Mouse (Mus musculus) inflammation-experienced regulatory T-cells, adult 16 weeks (primary cell): ENCODE measurements around the gene Olfr348. TPM values are rescaled to one million over a fixed set of nuclear protein-coding genes. Genes with fewer than 3 reads are reported as not detected.

Source experiments
- polyA plus RNA-seq: library from polyadenylated mRNA; unstranded; fragments of 100-300 nt; shearing (Covaris generic); gene quantifications from one replicate; pipeline ENCODE4 v1.2.1, GENCODE M21; 2017

Olfr348 gene
- polyA plus RNA-seq: not detected

DNA sequence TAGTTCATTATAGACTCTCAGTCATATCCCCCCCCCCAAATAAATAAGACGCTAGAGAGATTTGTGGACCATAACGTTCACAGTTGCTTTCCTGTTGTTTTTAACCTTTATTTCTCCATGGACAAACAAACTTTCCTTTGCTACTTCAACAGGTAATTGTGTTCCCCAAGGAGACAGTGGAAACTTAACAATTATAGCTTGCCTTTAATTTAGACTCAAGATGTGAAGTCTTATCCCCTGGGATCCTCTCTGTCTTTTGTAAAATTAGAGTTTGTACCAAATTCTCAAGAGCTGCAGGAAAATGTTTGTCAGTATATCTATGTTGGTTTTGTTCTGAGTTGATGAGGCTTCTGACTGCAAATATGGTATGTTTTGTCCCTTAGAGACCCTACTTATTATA, at the start of gene Olfr348:
Olfr348 (plus strand) TSS at position 301 of the 400 bp plus-strand sequence.

DNA sequence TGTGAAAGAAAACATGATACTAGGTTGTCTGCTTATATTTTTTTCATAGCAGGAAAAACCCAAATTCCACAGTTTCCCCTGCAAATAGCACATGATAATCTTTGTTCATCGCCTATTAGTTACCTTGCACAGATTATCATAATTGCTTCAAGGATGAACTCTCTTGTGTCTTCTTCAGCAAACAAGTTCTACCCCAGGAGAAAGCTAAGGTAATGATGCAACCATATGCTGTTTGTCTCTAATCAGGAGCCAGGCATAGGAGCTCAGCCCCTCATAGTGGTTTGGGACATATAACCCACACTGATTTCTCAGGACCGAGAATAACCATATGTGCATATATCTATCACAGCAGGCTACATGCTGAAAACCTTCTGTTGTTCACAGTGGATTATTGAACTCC, 6.2 kb downstream of the Olfr348 start, which contains the start of gene Olfr50:
Olfr50 (plus strand) TSS at position 301 of the 400 bp plus-strand sequence.

DNA sequence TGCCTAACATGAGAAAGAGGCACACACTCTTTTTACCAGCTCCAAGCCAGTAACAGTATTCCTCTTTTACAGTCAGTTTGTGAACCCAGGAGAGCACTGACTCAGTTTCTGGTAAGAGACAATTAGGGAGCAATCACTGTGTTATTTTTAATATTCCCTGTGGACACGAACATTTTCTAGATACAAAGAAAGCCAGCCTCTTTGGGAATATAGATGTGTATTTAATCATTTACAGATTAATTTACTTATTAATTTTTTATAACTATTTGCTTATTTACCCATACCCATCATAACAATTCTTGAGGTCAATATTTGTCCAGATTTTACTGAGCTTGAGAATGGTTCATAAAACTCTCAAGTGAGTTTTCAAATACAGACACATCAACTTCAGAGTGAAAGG, 32.9 kb downstream of the Olfr348 start, which contains the start of gene Olfr3:
Olfr3 (minus strand) TSS at position 101 of the 400 bp plus-strand sequence.

Other genes with a start within 250 kb of the Olfr348 start
- not detected for gene Olfr344, start 217.6 kb upstream of the Olfr348 start, polyA plus RNA-seq
- gene Olfr345, start 144.2 kb upstream of the Olfr348 start, polyA plus RNA-seq: not detected
- gene Olfr346, start 98.5 kb upstream of the Olfr348 start, polyA plus RNA-seq: not detected
- gene Olfr347, start 52.4 kb upstream of the Olfr348 start, polyA plus RNA-seq: not detected
- not detected for gene Olfr50, start 6.3 kb downstream of the Olfr348 start, polyA plus RNA-seq
- not detected for gene Olfr3, start 32.8 kb downstream of the Olfr348 start, polyA plus RNA-seq
- not detected for gene Olfr350, start 62.0 kb downstream of the Olfr348 start, polyA plus RNA-seq
- gene Olfr351, start 78.4 kb downstream of the Olfr348 start, polyA plus RNA-seq: not detected
- not detected for gene Olfr352, start 84.2 kb downstream of the Olfr348 start, polyA plus RNA-seq
- gene Olfr353, start 108.7 kb downstream of the Olfr348 start, polyA plus RNA-seq: not detected
- gene Olfr354, start 121.4 kb downstream of the Olfr348 start, polyA plus RNA-seq: not detected
- not detected for gene Olfr355, start 144.6 kb downstream of the Olfr348 start, polyA plus RNA-seq
- not detected for gene Olfr356, start 152.8 kb downstream of the Olfr348 start, polyA plus RNA-seq
- gene Olfr357, start 209.6 kb downstream of the Olfr348 start, polyA plus RNA-seq: not detected
- gene Olfr358, start 225.1 kb downstream of the Olfr348 start, polyA plus RNA-seq: not detected